Mouse (Mus musculus) CD4-positive, CD25-positive, alpha-beta regulatory T cell, adult 2 months (primary cell): ENCODE results near the gene Hsh2d.

Experiments
- DNase-seq: peaks from one replicate; pipeline ENCODE4 v3.0.0-alpha.2; 2012; ENCODE audit warnings: low read depth, low spot score

Gene Hsh2d

DNA sequence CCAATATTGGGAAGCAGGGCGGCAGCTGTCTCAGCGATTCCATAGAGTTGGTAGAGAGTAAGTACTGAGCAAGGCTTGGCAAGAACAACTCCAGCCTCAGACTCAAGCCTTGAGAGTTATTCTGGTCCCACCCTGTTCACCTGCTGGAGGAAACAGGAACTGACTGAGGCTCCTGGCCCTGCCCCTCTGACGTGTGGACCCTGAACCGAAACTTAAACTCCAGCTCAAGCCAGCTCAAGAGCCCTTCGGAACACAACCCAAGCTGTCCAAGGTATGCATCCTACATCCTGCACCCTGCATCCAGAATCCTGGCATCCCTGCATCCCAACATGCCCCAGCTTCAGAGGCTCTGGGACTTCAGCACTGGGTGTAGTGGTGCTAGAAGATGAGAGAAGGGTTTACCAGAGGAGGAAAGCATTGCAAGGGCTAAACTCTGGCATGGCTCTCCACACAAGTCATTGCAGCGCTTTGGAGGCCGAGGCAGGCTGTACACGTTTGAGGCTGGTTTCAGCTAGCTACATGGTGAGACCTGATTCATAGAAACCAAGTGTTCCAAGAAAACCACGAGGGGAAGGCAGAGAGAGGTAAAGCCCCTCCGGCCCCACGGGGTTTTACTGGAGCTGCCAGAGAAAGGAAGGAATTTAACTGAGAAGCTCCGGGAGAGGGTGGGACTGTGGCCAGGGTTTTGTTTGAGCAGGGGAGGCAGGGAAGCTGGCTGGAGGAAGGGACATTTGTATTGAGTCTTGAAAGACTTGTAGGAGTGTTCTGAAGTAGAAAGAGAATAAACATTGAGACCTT is at the start of gene Hsh2d:
Hsh2d (plus strand) TSS at position 222 of the 798 bp plus-strand sequence.
- peak; percentile 89 for DNase-seq

DNA sequence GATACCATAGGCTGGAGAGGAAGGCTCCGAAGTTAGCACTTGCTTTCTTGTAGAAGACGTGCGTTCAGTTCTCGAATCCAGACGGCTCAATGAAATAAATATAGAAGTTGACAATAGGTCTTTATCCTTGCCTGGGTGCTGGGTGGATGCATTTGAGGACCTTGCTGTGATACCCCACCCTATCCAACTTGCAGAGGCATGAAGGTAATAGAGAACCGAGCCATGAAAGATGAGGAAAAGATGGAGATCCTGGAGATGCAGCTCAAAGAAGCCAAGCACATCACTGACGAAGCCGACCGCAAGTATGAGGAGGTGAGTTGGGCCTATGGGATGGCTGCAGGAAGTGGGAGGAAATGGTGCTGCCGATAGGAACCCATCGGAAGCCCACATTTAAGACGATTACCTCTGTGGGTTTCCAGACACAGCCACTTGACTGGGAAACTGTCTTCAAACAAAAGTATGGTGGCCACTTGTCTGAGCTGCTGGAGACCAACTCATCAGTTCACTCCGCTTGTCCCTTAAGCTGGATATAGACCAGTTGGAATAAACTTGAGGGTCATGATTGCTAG is 46.1 kb upstream of the Hsh2d start:
- no peak for DNase-seq

DNA sequence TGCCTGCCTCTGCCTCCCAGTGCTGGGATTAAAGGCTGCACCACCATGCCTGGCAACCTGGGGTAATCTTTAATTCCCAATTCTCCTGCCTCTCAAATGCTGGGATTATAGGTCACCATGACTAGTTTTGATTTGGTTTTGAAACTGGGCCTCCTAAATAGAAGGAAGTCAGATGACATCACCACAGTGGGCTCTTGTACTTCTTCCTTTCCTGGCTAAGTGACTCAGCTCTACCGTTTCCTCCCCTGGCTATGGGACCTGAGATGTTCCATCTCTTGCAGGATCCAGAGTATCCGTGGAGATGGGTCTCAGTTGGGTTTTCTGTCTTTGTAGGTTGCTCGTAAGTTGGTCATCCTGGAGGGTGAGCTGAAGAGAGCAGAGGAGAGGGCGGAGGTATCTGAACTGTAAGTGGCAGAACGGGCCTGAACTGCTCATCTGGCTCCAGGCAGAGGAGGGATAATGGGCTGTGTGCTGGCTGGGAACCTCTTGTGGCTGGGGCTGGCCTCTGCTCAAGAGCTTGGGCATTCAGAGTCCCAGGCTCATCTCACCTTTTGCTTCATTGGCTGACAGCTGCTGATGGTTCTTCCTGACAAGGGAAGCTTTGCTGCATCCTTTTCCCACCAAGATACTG is 45.0 kb upstream of the Hsh2d start:
- no peak for DNase-seq

DNA sequence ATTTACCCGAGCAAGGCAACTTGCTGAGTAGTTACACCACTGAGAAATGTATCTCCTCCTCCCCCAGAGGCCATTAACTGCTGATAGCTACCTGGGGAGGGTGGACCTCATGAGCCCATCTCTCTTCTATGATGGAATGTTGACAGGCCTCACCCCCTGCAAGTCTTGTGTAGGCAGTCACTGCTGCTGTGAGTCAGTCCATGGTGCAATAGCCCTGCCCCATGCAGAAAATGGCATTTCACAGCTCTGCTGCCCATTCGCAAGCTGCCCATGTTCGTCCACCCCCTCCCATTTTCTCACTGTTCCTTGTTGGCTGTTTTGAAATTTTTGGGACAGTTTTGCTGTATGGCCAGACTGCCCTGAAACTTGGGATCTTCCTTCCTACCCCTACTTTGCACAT is 43.9 kb upstream of the Hsh2d start:
- DNase-seq, result no peak

DNA sequence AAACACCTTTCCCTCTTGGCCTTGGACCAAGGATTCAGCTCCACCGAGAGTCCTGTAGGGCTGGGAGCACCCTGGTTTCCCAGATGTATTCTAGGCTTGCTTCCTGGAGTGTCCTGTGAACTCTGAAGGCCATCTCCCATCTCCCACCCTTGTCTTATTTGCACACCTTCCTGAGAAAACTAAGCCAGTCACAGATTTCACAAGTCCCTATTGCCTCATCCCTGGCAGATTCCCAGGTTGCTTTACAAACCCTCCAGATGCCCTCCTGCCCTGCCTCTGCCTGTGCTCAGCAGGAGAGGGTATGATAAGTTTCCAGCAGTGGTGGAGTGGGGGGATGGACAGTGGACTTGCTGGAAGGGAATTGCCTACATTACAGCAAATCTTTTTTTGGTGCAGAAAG is 43.4 kb upstream of the Hsh2d start:
- DNase-seq, result no peak

DNA sequence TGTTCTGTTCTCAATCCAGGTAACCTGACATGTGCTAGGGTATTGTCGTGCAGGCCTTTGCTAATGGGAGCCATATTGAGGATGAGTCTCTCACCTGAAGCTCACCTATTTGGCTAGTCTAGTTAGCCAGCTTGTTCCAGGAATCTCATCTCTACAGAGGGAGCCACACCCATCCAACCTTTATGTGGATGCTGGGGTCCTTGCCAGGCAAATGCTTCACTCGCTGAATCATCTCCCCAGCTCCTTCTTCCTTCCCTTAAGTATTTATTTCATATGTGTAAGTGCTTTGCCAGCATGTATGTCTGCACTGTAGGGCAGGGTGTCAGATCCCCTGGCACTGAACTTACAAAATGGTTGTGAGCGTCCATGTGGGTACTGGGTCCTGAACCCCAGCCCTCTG is 42.9 kb upstream of the Hsh2d start:
- no peak for DNase-seq

DNA sequence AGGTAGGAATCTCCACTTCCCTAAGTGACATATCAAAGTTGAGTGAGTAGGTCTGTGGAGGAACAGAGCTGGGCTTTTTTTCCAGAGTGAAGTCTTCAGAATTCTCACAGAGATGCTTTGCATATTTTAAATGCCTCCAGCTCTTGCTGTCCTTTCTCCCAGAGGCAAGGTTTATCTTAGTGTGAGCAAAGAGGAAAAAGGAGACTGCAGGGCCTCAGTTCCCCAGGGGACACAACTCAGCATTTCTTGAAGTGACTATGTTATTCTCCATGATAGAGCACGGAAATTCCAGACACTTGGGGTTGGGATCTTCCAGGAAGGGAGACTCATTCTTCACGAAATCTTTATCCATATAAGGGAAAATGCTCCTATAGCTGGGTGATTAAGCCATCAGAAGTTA is 42.2 kb upstream of the Hsh2d start:
- no peak for DNase-seq

DNA sequence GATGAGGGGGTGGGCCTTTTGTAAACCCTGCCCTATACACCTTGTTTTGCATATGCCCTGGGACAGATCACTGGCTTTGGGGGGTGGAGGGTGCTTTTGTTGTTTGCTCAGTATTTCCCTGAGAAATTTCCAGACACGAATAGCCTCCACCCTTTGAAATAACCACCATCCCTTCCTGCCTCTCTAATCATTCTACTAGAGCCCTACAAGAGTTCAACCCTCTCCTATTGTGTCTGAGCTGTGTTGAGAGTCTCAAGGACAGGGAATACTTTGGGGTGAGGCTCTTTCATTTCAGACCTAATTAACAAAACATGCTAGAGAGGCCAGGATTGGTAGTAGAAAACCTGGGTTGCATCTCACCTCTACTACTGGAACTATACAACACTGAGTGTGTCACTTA is 40.4 kb upstream of the Hsh2d start:
- DNase-seq, result no peak

DNA sequence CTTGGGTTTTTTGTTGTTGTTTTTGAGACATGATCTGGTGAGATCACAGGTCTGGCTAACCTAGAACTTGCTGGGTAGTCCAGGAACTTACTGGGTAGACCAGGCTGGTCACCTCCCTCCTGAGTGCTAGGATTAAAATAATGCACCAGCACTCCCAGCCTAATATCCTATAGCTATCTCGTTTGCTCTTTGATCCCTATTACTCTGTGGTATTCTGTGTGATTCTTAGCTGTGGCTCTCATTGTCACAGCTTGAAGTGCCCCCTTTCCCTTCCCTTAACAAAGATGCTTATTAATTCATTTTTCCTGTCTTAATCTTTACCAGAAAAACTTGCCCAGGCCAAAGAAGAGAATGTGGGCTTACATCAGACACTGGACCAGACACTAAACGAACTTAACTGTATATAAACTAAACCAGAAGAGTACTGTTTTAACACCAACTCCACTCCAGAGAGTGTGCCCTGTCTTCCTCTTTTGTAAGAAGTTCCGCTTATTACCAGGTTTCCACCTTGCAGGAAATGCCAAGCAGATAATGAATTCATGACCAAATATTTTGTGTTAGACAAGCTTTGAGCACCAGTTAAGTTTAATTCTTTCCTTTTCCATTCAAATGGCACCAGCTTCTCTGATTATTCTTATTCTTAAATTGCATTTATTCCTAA is 37.9 kb upstream of the Hsh2d start:
- DNase-seq, result no peak

DNA sequence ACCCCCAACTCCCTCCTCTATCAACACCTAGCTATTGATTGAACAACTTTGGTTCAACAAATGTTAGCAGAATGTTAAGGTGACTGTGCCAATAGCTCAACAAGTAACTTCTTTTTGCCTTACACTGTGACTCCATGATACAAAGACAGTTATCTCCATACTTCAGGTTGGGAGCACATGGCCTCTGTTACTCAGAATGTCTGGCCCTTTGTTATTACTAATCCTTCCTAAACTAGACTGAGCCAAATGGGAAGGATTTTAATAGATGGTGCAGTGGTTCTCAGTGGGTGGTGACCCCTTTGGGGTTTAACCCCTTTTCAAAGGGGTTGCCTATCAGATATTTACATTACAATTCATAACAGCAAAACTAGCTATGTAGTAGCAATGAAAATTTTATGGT is 36.1 kb upstream of the Hsh2d start:
- DNase-seq, result no peak

DNA sequence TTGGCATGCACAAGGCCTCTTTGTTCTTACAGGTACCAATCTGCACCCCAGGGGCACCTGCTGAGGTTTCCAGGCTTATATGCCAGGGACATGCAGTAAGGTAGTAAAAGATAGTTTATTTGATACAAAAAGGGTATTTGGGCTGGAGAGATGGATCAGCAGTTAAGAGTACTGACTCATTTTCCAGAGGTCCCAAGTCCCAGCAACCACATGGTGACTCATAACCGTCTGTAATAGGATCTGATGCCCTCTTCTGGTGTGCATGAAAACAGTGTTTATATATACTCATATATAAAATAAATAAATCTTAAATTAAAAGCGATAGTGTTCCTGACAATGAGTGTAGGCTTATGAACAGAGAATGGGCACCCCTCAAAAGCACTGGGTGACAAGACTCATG is 31.3 kb upstream of the Hsh2d start:
- no peak for DNase-seq

DNA sequence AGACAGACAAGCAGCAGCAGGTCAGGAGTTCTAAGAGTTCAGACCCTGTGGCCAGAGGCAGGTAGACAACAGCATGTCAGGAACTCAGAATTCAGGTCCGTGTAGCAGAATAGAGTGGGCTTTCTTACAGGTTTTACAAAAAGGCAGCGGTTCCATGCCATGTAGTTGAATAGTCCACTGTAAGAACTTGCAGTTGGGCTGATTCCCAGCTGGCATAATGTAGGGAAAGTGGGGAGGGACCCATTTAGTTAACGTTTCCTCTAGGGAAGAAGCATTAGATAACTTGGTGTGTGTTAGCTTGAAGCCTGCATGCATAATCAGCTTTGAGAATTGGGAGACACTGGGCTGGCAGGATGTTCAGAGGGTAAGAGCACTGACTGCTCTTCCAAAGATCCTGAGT is 30.7 kb upstream of the Hsh2d start:
- no peak for DNase-seq

DNA sequence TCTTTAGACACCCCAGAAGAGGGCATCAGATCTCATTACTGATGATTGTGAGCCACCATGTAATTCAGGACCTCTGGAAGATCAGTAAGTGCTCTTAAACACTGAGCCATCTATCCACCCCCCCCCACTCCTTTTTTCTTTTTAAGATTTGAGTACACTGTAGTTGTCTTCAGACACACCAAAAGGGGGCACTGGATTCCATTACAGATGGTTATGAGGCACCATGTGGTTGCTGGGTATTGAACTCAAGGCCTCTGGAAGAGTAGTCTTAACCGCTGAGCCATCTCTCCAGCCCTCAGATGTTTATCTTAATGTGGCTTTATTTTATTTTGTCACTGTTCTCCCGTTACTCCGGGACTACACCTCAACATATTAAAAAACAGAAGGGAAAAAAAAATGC is 29.4 kb upstream of the Hsh2d start:
- DNase-seq, result peak; percentile 56

DNA sequence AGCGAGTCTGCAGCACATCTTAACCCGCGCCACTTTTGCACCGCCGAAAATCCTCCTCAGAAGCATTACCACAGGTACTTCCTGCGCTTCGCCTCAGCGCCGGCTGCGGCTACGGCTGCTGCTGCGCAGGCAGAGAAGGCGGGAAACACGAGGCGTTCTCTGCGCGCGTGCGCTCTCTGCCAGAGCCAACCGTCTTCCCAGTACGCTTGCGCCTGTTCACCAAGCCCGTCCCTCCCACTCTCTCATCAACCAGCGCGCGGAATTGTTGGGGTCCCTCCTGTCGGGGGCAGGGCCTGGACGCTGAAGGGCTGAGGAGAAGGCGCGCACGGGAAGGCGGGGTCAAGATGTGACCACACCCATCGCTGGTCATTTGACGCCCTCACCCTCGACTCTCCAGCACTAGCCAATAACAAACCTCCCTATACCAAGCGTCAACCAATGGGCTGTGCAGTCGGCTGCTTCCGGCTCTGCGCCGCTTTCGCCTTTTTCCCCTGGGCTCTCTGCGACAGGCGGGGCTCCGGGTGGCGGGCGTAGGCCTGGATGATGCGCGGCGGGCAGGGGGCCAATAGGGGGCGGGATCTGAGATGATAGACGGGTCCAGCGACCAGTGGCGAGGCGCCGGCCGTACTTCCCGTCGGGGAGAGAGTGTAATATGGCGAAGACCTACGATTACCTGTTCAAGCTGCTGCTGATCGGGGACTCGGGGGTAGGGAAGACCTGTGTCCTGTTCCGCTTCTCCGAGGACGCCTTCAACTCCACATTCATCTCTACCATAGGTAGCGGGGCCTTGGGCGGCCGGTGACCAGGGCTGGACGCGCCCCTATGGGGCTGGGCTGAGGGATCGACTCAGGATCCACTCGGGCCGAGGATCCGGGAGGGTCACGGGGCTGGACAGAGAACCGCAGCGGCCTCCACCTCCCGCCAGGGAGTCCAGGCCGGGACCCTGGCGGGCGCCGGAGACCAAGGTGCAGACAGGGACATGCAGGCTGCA is 28.4 kb upstream of the Hsh2d start, which contains the start of gene Rab8a:
Rab8a (plus strand) TSS at position 494 of the 991 bp plus-strand sequence.
- DNase-seq, result peak; percentile 100

DNA sequence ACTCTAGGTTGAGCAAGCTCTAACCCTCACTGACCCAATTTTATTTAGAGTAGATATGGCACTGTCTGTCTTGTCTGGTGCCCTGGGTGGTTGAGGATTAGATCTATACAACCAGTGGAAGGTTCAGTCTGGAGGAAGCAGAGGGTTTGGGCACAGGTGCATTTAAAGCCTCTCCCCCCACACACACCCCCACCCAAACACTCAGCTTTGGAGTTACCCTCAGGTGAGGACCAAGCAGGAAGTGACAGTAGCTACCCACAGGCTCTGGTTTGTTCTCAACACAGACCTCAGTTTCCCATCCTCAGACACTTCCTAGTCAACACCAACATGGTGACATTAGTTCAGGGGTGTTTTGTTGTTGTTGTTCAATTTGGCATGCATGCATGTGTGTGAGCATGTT is 26.6 kb upstream of the Hsh2d start:
- DNase-seq, result peak; percentile 47

DNA sequence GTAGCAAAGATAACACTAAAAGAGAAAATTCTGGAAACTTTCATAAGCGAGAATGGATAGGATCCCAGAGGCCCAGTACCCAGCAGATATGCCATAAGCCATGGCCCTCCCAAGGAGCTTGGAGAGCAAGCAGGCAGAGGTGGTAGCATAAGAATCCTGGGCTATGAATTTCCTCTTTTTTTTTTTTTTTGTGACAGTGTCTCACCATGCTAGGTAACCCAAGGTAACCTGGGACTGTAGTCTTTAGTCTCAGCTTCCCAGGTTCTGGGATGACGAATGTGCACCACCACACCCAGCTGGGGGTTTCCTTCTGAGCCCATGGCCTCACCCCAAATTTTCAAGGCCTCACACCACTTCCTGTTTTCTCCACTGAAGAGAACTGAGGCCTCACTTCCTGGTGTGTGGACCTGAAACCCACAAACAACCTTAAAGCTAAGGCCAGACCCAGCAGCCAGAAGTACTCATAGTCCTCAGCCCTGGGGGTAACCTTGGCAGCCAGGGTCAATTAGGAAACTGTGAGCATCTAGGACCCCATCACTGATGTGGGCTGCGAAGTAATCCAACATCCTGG is 20.3 kb upstream of the Hsh2d start:
- DNase-seq, result peak; percentile 83

DNA sequence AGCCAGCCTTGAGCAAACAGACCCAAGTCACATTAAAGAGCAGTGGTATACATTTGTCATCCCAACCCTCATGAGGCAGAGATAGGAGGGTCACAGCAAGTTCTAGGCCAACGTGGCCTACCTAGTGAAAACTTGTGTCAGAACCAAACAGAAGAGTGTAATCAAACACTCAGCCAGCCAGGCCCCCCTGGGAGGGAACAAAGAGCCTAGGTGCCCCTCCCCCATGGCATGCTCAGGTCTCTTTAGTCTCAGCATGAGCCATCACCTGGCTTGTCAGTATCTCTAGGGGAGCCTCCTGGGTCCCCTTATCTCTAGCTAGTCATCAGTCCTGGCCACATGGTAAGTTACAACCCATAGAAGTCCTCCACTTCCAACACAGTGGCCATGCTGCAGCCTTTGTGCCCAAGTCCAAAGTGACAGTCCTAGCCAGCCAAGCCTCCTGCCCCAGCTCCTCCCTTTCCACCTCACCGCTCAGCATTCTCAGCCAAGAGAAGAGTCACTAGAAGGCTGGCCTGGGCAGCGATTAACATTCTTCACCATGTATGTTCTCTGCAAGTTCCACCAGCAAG is 19.7 kb upstream of the Hsh2d start:
- peak; percentile 58 for DNase-seq

DNA sequence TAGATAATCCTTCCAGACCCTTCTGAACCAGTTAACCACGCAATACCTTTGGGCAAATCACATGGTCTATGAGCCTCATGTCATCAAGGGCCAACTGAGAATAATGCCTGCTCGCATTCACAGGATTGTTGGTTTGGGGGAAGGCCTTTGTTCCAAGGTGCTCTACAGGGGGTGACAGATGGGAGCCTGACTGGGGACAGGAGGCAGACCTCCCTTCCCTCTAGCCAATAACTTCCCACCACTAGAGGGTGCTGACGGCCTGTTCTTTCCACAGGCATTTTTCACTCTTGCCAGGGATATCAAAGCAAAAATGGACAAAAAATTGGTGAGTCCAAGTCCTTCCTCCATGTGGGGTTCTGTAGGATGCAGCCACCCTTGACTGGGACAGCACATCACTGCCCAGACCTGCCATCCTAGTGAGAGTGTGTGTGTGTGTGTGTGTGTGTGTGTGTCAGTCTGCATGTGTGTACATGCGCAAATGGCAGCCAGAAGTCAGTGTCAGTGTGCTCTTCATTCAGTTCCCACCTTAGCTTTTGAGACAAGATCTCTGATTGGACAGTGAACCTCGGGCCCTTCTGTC is 12.0 kb upstream of the Hsh2d start:
- DNase-seq, result peak; percentile 84

DNA sequence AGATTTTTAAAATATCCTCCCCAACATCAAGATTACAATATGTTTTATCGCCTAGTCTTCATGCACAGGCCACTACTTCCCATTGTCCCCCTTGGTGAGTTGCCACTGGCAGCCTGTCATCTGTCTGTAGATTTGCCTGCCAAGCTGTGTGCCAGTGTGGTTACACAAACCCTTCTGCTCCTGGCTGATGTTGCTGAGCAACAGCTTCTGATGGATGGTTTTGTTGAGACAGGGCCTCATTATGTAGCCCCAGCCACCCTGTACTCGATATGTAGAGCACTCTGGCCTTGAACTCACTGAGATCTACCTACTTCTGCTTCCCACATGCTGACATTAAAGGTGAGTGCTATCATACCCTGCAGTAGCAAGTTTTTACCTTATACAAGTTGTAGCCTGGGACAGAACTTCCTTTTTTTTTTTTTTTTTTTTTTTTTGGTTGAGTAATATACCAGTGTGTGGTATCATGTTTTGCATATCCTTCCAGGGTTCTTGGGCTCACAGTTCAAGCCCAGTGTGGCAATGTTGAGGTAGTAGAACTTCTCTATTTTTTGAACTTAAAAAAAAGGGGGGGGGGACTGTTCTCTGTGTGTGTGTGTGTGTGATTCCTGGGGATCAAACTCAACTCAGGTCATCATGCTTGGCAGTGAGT is 5.8 kb upstream of the Hsh2d start:
- no peak for DNase-seq
